Mouse (Mus musculus): Measurements from ENCODE around the gene Vmn1r68. TPM values are rescaled to one million over a fixed set of nuclear protein-coding genes. Genes with fewer than 3 reads are reported as not detected.
A peak's percentile ranks its signal among the peaks of the same experiment; 100 is the strongest.

The Vmn1r68 gene
- 0.01 TPM in 1 of 2 replicates, not detected in the other for polyA plus RNA-seq (2012)

DNA sequence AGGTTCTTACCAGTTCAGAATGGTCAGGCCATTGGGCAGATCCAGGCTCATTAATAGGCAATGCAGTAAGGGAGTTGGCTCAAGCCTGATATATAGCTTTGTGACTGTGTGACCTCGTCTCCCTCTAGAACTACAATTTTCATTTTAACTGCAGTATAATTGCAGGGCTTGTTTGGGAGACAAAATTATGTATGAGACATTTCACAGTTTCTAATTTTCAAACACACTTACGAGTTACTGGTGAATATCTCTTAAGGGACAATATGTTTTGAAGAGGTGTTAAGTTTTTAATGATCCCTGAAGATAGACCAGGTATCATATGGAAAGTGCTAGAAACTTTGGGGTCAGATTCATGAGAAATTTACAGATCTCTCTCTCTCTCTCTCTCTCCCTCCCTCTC lies at the start of gene Vmn1r68:
Vmn1r68 (minus strand) TSS at position 101 of the 400 bp plus-strand sequence.
- Histone ChIP-seq H3K4me1 (ENCODE audit: control insufficient read depth) (no peaks in the 10 kb centered on the region), H3K27me3 (ENCODE audit: control insufficient read depth) (no peaks in the 10 kb centered on the region), H3K4me3 (replicated peaks) (no peak within 1 kb of the TSS), H3K36me3 (ENCODE audit: control insufficient read depth) (no peaks in the 10 kb centered on the region), H3K9me3 (ENCODE audit: control insufficient read depth, low read length) (no peaks in the 10 kb centered on the region)
- TF ChIP-seq GATA1 (IDR thresholded peaks at IDR 0.05; ENCODE audit: low read length) = no peak
- TF ChIP-seq TAL1 (IDR thresholded peaks at IDR 0.05; ENCODE audit: low read length) = no peak

DNA sequence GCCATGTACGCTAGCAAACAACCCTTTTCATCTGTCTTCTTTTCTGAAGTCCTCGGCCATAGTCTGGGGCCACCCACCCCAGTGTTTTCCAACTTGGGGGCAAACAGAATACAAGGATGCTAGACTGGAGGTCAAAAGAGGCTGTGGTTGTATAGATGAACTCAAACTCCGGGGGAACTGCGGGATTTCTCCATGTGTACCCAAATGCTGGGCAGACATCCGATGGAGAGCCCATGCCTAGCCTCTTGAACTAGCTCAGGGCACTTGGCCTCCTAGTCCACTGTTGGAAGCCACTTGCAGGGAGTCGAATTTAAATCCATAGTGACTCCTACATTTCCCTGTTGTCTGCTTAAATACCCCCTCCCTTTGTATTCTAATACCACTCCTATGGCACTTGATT lies 62.7 kb downstream of the Vmn1r68 start:
- Histone ChIP-seq H3K27me3 (ENCODE audit: control insufficient read depth) (no peaks in the 10 kb centered on the region), H3K4me1 (ENCODE audit: control insufficient read depth) (peaks cover 15% of the 10 kb centered on the region), H3K9me3 (ENCODE audit: control insufficient read depth, low read length) (no peaks in the 10 kb centered on the region), H3K36me3 (ENCODE audit: control insufficient read depth) (peaks cover 20% of the 10 kb centered on the region), H3K4me3 (replicated peaks) (peak overlapping the region; percentile 80)
- no peak for TF ChIP-seq TAL1 (IDR thresholded peaks at IDR 0.05; ENCODE audit: low read length)
- no peak for TF ChIP-seq GATA1 (IDR thresholded peaks at IDR 0.05; ENCODE audit: low read length)

DNA sequence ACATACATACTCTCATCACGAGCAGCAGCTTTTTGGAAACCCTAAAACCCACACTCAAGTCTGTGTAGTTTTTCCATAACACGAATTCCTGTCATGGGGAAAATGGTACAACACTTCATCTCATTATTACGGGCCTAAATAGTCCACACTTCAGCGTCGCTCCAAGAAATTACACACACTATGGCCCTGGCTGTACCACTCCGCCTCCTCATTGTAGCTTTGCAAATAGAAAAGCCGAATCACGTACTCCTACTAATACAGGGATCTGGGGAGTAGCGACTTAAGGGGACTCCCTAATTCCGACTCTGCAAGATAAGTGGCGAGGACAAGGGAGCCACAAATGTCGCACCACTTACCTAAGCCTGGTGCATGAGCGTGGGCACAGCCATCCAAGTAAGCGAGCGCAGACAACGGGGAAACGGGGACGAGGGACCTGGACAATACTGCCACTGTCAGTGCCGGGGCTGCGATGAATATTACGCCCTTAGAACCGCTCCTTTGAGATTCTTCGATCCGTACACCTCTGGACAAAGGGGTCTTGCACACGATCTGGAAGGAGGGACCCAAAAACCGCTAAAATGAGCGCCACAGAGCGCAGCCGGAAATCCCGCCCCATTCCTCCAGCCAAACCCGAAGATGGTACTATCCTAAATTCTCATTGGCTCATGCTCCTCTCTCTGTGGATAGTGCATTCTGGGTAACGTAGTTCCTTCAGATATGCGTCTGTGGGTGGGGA lies 63.3 kb downstream of the Vmn1r68 start, which contains the start of gene Zik1:
Zik1 (minus strand) TSS at position 609 of the 736 bp plus-strand sequence.
- no peaks in the 10 kb centered on the region for H3K27me3 ChIP-seq (ENCODE audit: control insufficient read depth)
- peaks cover 26% of the 10 kb centered on the region for H3K36me3 ChIP-seq (ENCODE audit: control insufficient read depth)
- H3K4me1 ChIP-seq (ENCODE audit: control insufficient read depth) = peaks cover 15% of the 10 kb centered on the region
- peak within 1 kb of the TSS; percentile 80 for H3K4me3 ChIP-seq (replicated peaks)
- TF ChIP-seq GATA1 (IDR thresholded peaks at IDR 0.05; ENCODE audit: low read length) (no peak), TAL1 (IDR thresholded peaks at IDR 0.05; ENCODE audit: low read length) (no peak)
- H3K9me3 ChIP-seq (ENCODE audit: control insufficient read depth, low read length) = no peaks in the 10 kb centered on the region

DNA sequence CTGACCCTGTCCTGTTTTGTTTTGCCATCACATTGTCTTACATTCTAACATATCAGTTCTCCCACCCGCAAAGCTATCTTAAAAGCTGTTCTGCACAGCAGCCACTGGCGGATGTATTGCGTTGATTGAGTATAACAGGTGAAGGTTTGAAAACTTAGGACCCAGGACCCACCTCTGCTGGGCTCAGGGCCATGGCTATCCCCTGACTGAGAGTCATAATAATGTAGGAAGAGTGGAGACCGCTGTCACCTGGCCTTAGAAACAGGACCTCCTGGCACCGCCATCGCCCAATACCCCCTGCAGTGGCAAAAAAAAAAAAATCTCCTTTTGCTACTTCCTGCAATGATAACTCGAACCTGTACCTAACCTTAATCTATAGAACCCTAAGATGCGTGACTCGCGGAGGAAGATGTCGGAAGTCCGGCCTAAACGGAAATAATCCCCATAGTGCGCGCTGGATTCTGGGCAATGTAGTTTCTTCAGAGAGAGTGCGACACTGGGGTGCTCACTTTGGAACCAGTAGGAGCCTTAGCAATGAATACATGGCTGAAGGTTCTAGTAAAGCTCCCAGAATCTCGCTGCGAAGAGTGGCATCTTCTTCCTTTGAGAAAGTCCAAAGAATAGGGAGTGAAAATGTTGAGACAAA lies 77.6 kb downstream of the Vmn1r68 start:
- TF ChIP-seq TAL1 (IDR thresholded peaks at IDR 0.05; ENCODE audit: low read length) = no peak
- no peak for TF ChIP-seq GATA1 (IDR thresholded peaks at IDR 0.05; ENCODE audit: low read length)
- Histone ChIP-seq H3K4me1 (ENCODE audit: control insufficient read depth) (no peaks in the 10 kb centered on the region), H3K36me3 (ENCODE audit: control insufficient read depth) (no peaks in the 10 kb centered on the region), H3K27me3 (ENCODE audit: control insufficient read depth) (no peaks in the 10 kb centered on the region), H3K9me3 (ENCODE audit: control insufficient read depth, low read length) (no peaks in the 10 kb centered on the region), H3K4me3 (replicated peaks) (no peak overlapping the region)

DNA sequence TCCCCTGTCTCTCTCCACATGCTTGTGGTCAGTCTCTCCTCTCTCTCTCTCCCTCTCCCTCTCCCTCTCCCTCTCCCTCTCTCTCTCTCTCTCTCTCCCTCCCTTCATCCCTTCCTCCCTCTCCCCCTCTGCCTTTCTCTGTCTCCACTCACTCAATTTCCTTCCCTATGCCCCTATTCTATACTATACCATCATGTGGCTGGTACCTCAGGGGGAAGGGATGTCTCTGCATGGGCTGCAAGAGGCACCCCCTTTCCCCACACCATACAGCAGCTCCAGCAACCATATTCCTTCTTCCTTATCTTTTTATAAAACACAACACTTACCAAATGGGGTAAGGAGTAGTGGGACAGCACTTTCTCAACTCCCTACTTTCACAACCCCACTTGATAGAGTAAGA lies 78.5 kb downstream of the Vmn1r68 start:
- H3K27me3 ChIP-seq (ENCODE audit: control insufficient read depth) = no peaks in the 10 kb centered on the region
- H3K9me3 ChIP-seq (ENCODE audit: control insufficient read depth, low read length) = no peaks in the 10 kb centered on the region
- TF ChIP-seq GATA1 (IDR thresholded peaks at IDR 0.05; ENCODE audit: low read length) (no peak), TAL1 (IDR thresholded peaks at IDR 0.05; ENCODE audit: low read length) (no peak)
- no peak overlapping the region for H3K4me3 ChIP-seq (replicated peaks)
- no peaks in the 10 kb centered on the region for H3K4me1 ChIP-seq (ENCODE audit: control insufficient read depth)
- H3K36me3 ChIP-seq (ENCODE audit: control insufficient read depth) = no peaks in the 10 kb centered on the region

DNA sequence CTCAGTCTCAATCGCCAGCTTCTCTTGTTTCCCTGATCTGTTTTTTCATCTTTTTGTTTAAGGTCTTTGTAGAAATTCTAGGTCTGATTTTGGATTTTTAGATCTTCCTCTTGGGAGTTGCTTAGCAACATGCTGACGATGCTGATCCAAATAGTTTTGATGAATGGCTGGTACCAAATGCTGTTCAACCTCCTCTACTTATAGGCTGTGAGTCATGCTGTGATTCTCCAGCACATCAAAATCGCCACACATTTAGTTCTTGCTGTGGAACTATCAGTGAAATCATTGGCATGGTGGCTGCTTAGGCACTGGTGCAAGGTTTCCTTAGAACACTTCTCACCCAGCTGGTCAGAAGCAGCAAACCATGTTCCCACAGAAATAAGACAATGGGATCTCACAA lies 100.1 kb downstream of the Vmn1r68 start:
- Histone ChIP-seq H3K36me3 (ENCODE audit: control insufficient read depth) (no peaks in the 10 kb centered on the region), H3K4me3 (replicated peaks) (no peak overlapping the region), H3K4me1 (ENCODE audit: control insufficient read depth) (no peaks in the 10 kb centered on the region), H3K27me3 (ENCODE audit: control insufficient read depth) (no peaks in the 10 kb centered on the region), H3K9me3 (ENCODE audit: control insufficient read depth, low read length) (no peaks in the 10 kb centered on the region)
- TF ChIP-seq TAL1 (IDR thresholded peaks at IDR 0.05; ENCODE audit: low read length) (no peak), GATA1 (IDR thresholded peaks at IDR 0.05; ENCODE audit: low read length) (no peak)

Other genes starting within 250 kb of the Vmn1r68 start
- not detected in 2 replicates for gene Vmn1r67, start 115.2 kb downstream of the Vmn1r68 start, polyA plus RNA-seq (2012)
- gene Zik1, start 63.1 kb downstream of the Vmn1r68 start, polyA plus RNA-seq (2012) = not detected in 2 replicates
- gene Vmn1r69, start 55.2 kb upstream of the Vmn1r68 start, polyA plus RNA-seq (2012) = not detected in 2 replicates
- gene Vmn1r70, start 73.0 kb upstream of the Vmn1r68 start, polyA plus RNA-seq (2012) = not detected in 2 replicates
- not detected in 2 replicates for gene Nlrp4b, start 129.3 kb upstream of the Vmn1r68 start, polyA plus RNA-seq (2012)
- gene Vmn1r71, start 195.9 kb upstream of the Vmn1r68 start, polyA plus RNA-seq (2012) = 0.02 TPM in 1 of 2 replicates, not detected in the other

Measured in erythroblast, embryonic 14.5 days (primary cell).